In the genomic region with DNA sequence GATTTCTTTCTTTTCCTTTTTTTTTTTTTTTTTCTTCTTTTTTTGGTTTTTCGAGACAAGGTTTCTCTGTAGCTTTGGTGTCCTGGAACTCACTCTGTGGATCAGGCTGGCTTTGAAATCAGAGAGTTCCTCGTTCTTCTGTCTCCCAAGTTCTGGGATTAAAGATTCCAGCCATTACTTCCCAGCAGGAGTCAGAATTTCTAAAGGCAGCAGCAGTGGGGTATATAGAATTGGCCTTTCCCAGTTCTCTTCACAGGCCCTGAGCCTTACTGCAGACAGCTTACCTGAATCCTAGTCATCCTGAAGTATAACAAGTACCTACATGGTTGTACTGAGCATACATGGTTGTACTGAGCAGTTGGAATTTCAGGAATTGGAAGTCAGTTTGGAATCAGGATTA, we compare ENCODE assay signal across 10 mouse cellular contexts. TPM values are rescaled to one million over a fixed set of nuclear protein-coding genes. Genes with fewer than 3 reads are reported as not detected.
A peak's percentile ranks its signal among the peaks of the same experiment; 100 is the strongest.
DNase-seq lines count a peak whose midpoint lies in the region; ATAC-seq and TF ChIP-seq lines count a peak whose summit lies in the region.
"Had no signal": no experiment of that assay in that cellular context is flagged by ENCODE, and none has a peak within 500 bp of the region (broad histone marks: within the 10 kb centered on the region; RNA-seq: fewer than 3 reads in every experiment).

No protein-coding gene starts in this region.

- no peaks in the 10 kb centered on the region for H3K27me3 ChIP-seq in heart, embryonic 16.5 days (ENCODE audit: control insufficient read depth, insufficient read depth, low read length)
- H3K27me3 ChIP-seq in midbrain, embryonic 16.5 days (ENCODE audit: control insufficient read depth, insufficient read depth, low read depth, low read length) = no peaks in the 10 kb centered on the region
- no peaks in the 10 kb centered on the region for H3K27me3 ChIP-seq in midbrain, postnatal 0 days (ENCODE audit: insufficient read depth, low read length)
- H3K27me3 ChIP-seq in limb, embryonic 14.5 days (ENCODE audit: control insufficient read depth, insufficient read depth, low read length) = no peaks in the 10 kb centered on the region

- DNase-seq in heart, adult 9 months (ENCODE audit: low spot score in 2 of 2) = no peak
- no peak for DNase-seq in midbrain, postnatal 0 days (ENCODE audit: low spot score)
- no peak for DNase-seq in limb, embryonic 14.5 days (ENCODE audit: low spot score)
- no peak for DNase-seq in retina, embryonic 14.5 days (ENCODE audit: low spot score)
- no peak for DNase-seq in cerebellum, adult 9-11 months
- DNase-seq: cerebellum, adult 11-12 months; kidney, postnatal 14 days had no signal

- no peaks in the 10 kb centered on the region for H3K36me3 ChIP-seq in heart, embryonic 16.5 days (ENCODE audit: control insufficient read depth, insufficient read depth)
- no peaks in the 10 kb centered on the region for H3K36me3 ChIP-seq in midbrain, embryonic 16.5 days (ENCODE audit: control insufficient read depth, insufficient read depth, low read length)
- H3K36me3 ChIP-seq in midbrain, postnatal 0 days (ENCODE audit: insufficient read depth, low read length) = no peaks in the 10 kb centered on the region
- H3K36me3 ChIP-seq in limb, embryonic 14.5 days (ENCODE audit: control insufficient read depth, insufficient read depth, low read length) = peaks cover 15% of the 10 kb centered on the region

- H3K27ac ChIP-seq in heart, embryonic 16.5 days (ENCODE audit: low read length) = peak overlapping the region; percentile 63
- H3K27ac ChIP-seq in midbrain, embryonic 16.5 days (ENCODE audit: low read length) = no peak overlapping the region
- H3K27ac ChIP-seq in midbrain, postnatal 0 days (ENCODE audit: low read depth, low read length) = no peak overlapping the region
- no peak overlapping the region for H3K27ac ChIP-seq in limb, embryonic 14.5 days (replicated peaks; ENCODE audit: low read depth, low read length)
- H3K27ac ChIP-seq: left cerebral cortex, adult 2 months had no signal

- WGBS in heart, embryonic 16.5 days = 73% methylated on average over 2 of the region's 2 CpGs
- WGBS in midbrain, embryonic 16.5 days = 43% methylated on average over 2 of the region's 2 CpGs
- WGBS in midbrain, postnatal 0 days = 31% methylated on average over 2 of the region's 2 CpGs
- 52% methylated on average over 2 of the region's 2 CpGs for WGBS in limb, embryonic 14.5 days

- H3K4me1 ChIP-seq in heart, embryonic 16.5 days (ENCODE audit: control insufficient read depth, insufficient read depth, low read length) = peaks cover 30% of the 10 kb centered on the region
- peaks cover 5% of the 10 kb centered on the region; the same call in 1 of the 2 replicates for H3K4me1 ChIP-seq in midbrain, embryonic 16.5 days (ENCODE audit: control insufficient read depth, insufficient read depth, low read length)
- H3K4me1 ChIP-seq in midbrain, postnatal 0 days (ENCODE audit: insufficient read depth, low read length) = no peaks in the 10 kb centered on the region
- H3K4me1 ChIP-seq in limb, embryonic 14.5 days (ENCODE audit: control insufficient read depth, insufficient read depth, low read length) = peaks cover 6% of the 10 kb centered on the region

- ATAC-seq in heart, embryonic 16.5 days (replicated peaks; ENCODE audit: extremely low read depth, insufficient read depth, low FRiP score) = no peak
- no peak for ATAC-seq in midbrain, embryonic 16.5 days
- no peak for ATAC-seq in midbrain, postnatal 0 days (ENCODE audit: low FRiP score)
- no peak for ATAC-seq in limb, embryonic 14.5 days (ENCODE audit: low FRiP score, low read depth)

- peak overlapping the region; percentile 76 for H3K4me2 ChIP-seq in heart, embryonic 16.5 days (ENCODE audit: low read depth, low read length)
- no peak overlapping the region for H3K4me2 ChIP-seq in midbrain, embryonic 16.5 days (ENCODE audit: low read length)
- no peak overlapping the region for H3K4me2 ChIP-seq in midbrain, postnatal 0 days (ENCODE audit: low read depth, low read length, poor library complexity, severe bottlenecking)
- H3K4me2 ChIP-seq in limb, embryonic 14.5 days (replicated peaks; ENCODE audit: low read depth, low read length, severe bottlenecking) = peak overlapping the region; percentile 89

- no peak for TF ChIP-seq POLR2A in limb, embryonic 14.5 days (IDR thresholded peaks at IDR 0.05; ENCODE audit: borderline replicate concordance, extremely low read depth, insufficient read depth, insufficient read length)

- no peaks in the 10 kb centered on the region for H3K9me3 ChIP-seq in heart, embryonic 16.5 days (replicated peaks; ENCODE audit: control insufficient read depth, low read length)
- no peaks in the 10 kb centered on the region for H3K9me3 ChIP-seq in midbrain, embryonic 16.5 days (replicated peaks; ENCODE audit: control insufficient read depth, low read length, poor library complexity, severe bottlenecking)
- H3K9me3 ChIP-seq in midbrain, postnatal 0 days (ENCODE audit: low read length) = no peaks in the 10 kb centered on the region
- no peaks in the 10 kb centered on the region for H3K9me3 ChIP-seq in limb, embryonic 14.5 days (ENCODE audit: control insufficient read depth, low read length)

- peak overlapping the region; percentile 59 for H3K9ac ChIP-seq in heart, embryonic 16.5 days (ENCODE audit: low read length)
- H3K9ac ChIP-seq in midbrain, embryonic 16.5 days (ENCODE audit: low read depth, low read length) = 0 out of 2 replicates have a peak overlapping the region, but pooled peaks have one; percentile 3
- no peak overlapping the region for H3K9ac ChIP-seq in midbrain, postnatal 0 days (replicated peaks; ENCODE audit: low read length, poor library complexity, severe bottlenecking)
- H3K9ac ChIP-seq in limb, embryonic 14.5 days (ENCODE audit: low read depth, low read length, severe bottlenecking) = peak overlapping the region; percentile 14; the same call in 1 of the 2 replicates

- TF ChIP-seq CTCF in midbrain, postnatal 0 days (IDR thresholded peaks at IDR 0.05) = no peak

- peak overlapping the region; percentile 81 for H3K4me3 ChIP-seq in heart, embryonic 16.5 days (ENCODE audit: low read length)
- no peak overlapping the region for H3K4me3 ChIP-seq in midbrain, embryonic 16.5 days (ENCODE audit: low read depth, low read length)
- H3K4me3 ChIP-seq in midbrain, postnatal 0 days (ENCODE audit: low read depth, low read length) = no peak overlapping the region
- peak overlapping the region; percentile 3; the same call in 1 of the 2 replicates for H3K4me3 ChIP-seq in limb, embryonic 14.5 days (replicated peaks; ENCODE audit: low read length)

RNA-seq across cellular contexts. Expression of a gene that starts 1.8 kb away (rescaled TPM):
- 112 and 118 TPM in 2 replicates for polyA plus RNA-seq in heart, embryonic 16.5 days (2015; fragmentation: Nextera tagmentation; extraction: Ambion mirVana)
- 23.9 and 27.7 TPM in 2 replicates for polyA plus RNA-seq in midbrain, embryonic 16.5 days (2015; fragmentation: Nextera tagmentation; extraction: Ambion mirVana)
- 51.8 and 57.7 TPM in 2 replicates for total RNA-seq in midbrain, postnatal 0 days (2014; rRNA removed)
- 18.2 and 18.9 TPM in 2 replicates for polyA plus RNA-seq in midbrain, postnatal 0 days (2015; fragmentation: Nextera tagmentation; extraction: Ambion mirVana)
- 42.3 and 46.0 TPM in 2 replicates for polyA plus RNA-seq in limb, embryonic 14.5 days (2012; rRNA removed)
- polyA plus RNA-seq in limb, embryonic 14.5 days (2014; fragmentation: Nextera tagmentation; extraction: Ambion mirVana) = 73.5 and 80.6 TPM in 2 replicates

Comparison
In these comparisons a context has a peak if more than half of its experiments do, and no peak if none do; other contexts are left out.
1. H3K4me2 ChIP-seq: peak in heart, embryonic 16.5 days (single experiment) and limb, embryonic 14.5 days (single experiment); none in midbrain, embryonic 16.5 days (single experiment) and midbrain, postnatal 0 days (single experiment).
2. H3K4me3 ChIP-seq: peak in heart, embryonic 16.5 days (single experiment) and limb, embryonic 14.5 days (single experiment); none in midbrain, embryonic 16.5 days (single experiment) and midbrain, postnatal 0 days (single experiment).